Mouse (Mus musculus) B cell, adult 2 months (primary cell): Measurements from ENCODE around the gene Pde6c.

Source experiments
- DNase-seq, 2 experiments: peaks; one replicate each; pipeline ENCODE4 v3.0.0; 2022

The Pde6c gene

GRCm38 (mm10) chr19:38143540-38144271 is 11.1 kb downstream of the Pde6c start:
- DNase-seq, result peak; percentile 22 to 23

- no peak for DNase-seq
Measured at GRCm38 (mm10) chr19:38156243-38156642, 23.7 kb downstream of the Pde6c start.

- no peak for DNase-seq
Measured at GRCm38 (mm10) chr19:38161648-38162354, 29.2 kb downstream of the Pde6c start.

GRCm38 (mm10) chr19:38164633-38165032 is 32.1 kb downstream of the Pde6c start:
- no peak for DNase-seq

GRCm38 (mm10) chr19:38179675-38180074 is 47.1 kb downstream of the Pde6c start:
- DNase-seq, result no peak

GRCm38 (mm10) chr19:38186631-38187344 is 54.2 kb downstream of the Pde6c start:
- no peak for DNase-seq

- no peak for DNase-seq
Measured at GRCm38 (mm10) chr19:38187345-38187680, 54.7 kb downstream of the Pde6c start.

GRCm38 (mm10) chr19:38190606-38191005 is 58.0 kb downstream of the Pde6c start:
- DNase-seq, result no peak

- DNase-seq, result no peak
Measured at GRCm38 (mm10) chr19:38191446-38191845, 58.9 kb downstream of the Pde6c start.

- no peak for DNase-seq
Measured at GRCm38 (mm10) chr19:38195245-38195644, 62.7 kb downstream of the Pde6c start.

- peak; percentile 4 to 5 for DNase-seq
Measured at GRCm38 (mm10) chr19:38198731-38199130, 66.2 kb downstream of the Pde6c start.

- no peak for DNase-seq
Measured at GRCm38 (mm10) chr19:38206669-38207068, 74.1 kb downstream of the Pde6c start.

- no peak for DNase-seq
Measured at GRCm38 (mm10) chr19:38217696-38218095, 85.1 kb downstream of the Pde6c start.

GRCm38 (mm10) chr19:38223356-38223904 is 90.8 kb downstream of the Pde6c start:
- peak in 1 of 2 experiments; percentile 6 for DNase-seq

- peak; percentile 92 to 93 for DNase-seq
Measured at GRCm38 (mm10) chr19:38223905-38224684, 91.5 kb downstream of the Pde6c start, which contains the start of gene Fra10ac1. Gene Fra10ac1, minus strand, starts transcription at chr19:38224156.

GRCm38 (mm10) chr19:38224685-38225060 is 92.1 kb downstream of the Pde6c start:
- no peak for DNase-seq

GRCm38 (mm10) chr19:38228699-38229098 is 96.1 kb downstream of the Pde6c start:
- DNase-seq, result peak; percentile 38 to 45

- no peak for DNase-seq
Measured at GRCm38 (mm10) chr19:38232087-38232486, 99.5 kb downstream of the Pde6c start.

- DNase-seq, result no peak
Measured at GRCm38 (mm10) chr19:38232516-38232915, 99.9 kb downstream of the Pde6c start.
